Mouse (Mus musculus) activated CD4-positive, CD25-positive, alpha-beta regulatory T cell, adult 4 months (primary cell): ENCODE results near the gene Gemin8. TPM values are rescaled to one million over a fixed set of nuclear protein-coding genes. Genes with fewer than 3 reads are reported as not detected.

Source experiments
- ATAC-seq: one replicate; pipeline ENCODE4 v1.8.0; 2017
- polyA plus RNA-seq, 2 experiments: library from polyadenylated mRNA; unstranded; fragments of 100-300 nt; shearing (Covaris generic); gene quantifications; one replicate each; pipeline ENCODE4 v1.2.1; 2017

Gemin8 gene
- polyA plus RNA-seq, result 10 to 100 TPM; 20.9 to 21.5 TPM

- peak; percentile 98 for ATAC-seq
Measured at GRCm38 (mm10) chrX:166169892-166170799, at the start of gene Gemin8. Gene Gemin8 (plus strand): TSS chrX:166170454.

GRCm38 (mm10) chrX:166147158-166147846, 23.0 kb upstream of the Gemin8 start:
- no peak for ATAC-seq

GRCm38 (mm10) chrX:166162773-166163172, 7.5 kb upstream of the Gemin8 start:
- no peak for ATAC-seq

DNA sequence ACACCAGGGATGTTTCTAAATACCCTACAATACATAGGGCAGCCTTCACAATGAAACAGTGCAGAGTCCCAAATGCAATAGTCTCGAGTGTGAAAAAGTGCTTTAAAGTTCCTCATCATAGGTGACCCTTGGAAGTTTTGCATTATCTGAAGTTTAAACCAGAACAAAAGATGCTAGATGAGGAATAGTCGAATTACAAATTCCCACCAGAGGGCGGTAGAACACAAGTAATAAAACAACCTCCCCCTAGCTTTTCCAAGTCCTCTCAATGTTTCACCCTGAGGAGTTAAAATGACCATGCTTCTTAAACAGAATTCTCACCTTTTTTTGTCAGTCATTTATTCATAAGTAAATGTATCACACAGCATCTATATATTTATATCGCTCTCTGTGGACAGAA, 2.9 kb upstream of the Gemin8 start:
- ATAC-seq, result no peak

DNA sequence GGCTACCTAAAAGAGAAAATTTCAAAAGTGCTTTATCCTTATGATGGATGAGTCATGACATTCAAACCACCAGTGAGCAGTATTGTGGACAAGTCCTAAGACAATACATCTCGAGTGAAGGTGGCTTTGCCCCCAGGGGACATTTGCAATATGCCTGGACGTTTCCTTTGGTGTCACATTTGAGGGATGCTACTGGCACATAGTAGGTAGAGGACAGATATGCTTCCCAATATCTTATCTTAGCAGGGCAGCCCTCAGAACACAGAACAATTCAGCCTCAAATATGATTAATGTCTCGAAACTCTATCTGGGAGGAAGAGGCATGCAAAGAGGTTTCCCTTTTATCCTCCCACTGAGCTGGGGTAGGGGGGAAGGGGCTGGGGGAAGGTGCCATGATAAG, 2.3 kb upstream of the Gemin8 start:
- ATAC-seq, result no peak

- ATAC-seq, result peak; percentile 12
Measured at GRCm38 (mm10) chrX:166170800-166171738, 815 bp downstream of the Gemin8 start.

DNA sequence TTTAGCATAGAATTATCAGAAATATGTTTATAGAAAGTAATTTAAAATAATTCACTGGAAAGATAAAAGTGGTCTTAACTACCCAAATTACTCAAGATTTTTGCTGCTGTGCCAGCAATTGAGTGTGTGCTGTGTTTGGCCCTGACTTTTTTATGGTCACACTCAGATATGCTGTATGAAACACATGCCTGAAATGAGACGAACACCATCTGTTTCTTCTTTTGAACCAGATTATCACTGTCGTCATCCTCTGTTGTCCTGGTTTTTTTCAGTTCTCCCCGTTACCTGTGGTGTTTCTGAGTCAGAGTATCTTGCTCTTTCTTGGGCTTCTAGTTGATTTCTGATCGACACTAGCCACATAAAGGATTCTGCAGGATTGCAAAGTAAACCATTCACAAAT, 1.8 kb downstream of the Gemin8 start:
- no peak for ATAC-seq

DNA sequence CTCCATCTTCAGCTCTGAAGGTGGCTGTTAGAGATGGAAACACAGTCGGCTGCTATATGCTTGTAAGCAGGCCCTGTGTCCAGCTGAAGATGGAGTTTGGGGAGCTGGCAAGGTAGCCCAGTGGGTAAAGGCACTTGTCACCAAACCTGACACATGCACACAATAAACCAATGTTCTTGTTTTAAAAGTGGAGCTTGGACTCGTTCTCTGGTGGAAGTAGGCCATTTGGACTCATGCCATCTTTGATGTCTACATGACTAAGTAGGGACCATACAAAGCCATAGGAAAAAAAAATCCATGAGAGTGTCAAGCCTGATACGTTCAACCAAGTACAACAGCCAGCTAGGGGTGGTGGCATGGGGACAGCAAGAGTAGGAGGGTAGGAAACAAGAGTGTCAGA, 2.4 kb downstream of the Gemin8 start:
- ATAC-seq, result no peak

- ATAC-seq, result no peak
Measured at GRCm38 (mm10) chrX:166173796-166174195, 3.5 kb downstream of the Gemin8 start.

DNA sequence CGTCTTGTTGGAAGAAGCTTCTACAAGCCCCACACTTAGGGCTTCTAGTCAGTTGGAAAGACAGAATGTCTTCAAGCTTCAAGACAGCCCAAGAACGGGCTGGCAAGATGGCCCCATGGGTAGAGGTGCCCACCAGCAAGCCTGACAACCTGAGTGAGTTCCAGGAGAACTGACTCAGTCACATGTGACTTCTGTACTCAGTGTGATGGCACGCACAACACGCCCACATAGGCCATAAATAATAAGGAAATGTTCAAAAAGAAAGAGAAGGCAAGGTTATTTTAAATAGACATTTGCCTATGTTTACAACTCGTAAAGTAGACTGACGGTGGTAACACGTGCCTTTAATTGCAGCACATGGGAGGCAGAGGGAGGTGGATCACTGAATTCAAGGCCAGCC, 7.7 kb downstream of the Gemin8 start:
- ATAC-seq, result no peak

DNA sequence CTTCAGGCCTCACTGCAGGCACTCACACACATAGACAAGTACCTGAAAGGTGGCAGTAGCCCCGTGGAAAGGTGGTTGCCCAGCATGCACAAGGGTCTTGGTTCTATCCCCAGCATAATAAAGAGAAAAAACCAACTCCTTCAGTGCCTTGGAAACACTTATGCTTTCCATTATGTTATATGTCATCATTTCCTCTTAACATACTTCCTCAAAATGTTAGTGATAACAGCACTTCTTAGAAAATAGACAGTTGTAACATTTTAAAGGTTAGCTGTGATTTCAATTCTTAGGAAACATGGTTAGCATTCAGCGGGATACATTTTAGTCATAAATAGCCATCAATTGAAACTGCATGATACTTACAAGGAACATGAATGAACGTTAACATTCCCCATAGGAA, 12.8 kb downstream of the Gemin8 start:
- no peak for ATAC-seq

GRCm38 (mm10) chrX:166185327-166185913, 15.2 kb downstream of the Gemin8 start:
- ATAC-seq, result peak; percentile 63

- no peak for ATAC-seq
Measured at GRCm38 (mm10) chrX:166187803-166188202, 17.5 kb downstream of the Gemin8 start.

GRCm38 (mm10) chrX:166196327-166196726, 26.1 kb downstream of the Gemin8 start:
- ATAC-seq, result no peak

DNA sequence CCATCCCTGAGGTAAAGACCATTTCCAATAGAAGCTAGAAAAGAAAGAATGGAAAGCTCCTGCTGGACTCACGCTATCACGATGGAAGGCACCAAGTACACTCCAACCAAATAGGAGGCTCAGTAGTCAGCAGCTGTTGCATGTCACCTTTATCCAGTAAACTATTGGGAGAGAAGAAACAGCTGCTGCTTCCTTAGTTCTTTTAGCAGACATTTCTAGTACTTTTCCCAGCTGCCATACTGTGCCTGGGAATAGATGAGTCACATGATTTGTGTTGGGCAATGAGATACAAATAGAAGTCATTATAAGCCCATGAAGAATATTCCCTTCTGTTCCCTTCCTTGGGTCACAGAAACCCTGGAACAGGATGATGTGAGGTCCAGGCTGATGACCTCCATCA, 28.0 kb downstream of the Gemin8 start:
- ATAC-seq, result no peak

DNA sequence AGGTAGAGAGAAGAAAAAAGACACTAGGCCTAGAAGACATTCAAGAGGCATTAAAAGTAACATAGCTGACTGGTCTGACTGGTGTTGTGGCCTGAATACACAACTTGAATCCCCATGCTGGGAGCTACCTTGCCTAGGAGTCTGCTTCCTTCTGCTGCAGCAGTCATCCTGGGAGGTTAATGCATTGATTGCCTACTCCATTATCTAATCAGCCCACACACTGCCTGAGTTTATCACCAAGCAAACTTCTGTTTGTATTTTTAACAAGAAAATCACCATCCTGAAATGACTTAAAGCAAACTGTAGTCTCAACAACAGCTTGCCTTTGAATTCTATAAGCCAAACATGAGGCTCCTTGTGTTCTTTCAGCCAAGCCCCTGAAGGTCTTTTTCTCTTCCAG, 29.6 kb downstream of the Gemin8 start:
- ATAC-seq, result no peak

- ATAC-seq, result no peak
Measured at GRCm38 (mm10) chrX:166214576-166214975, 44.3 kb downstream of the Gemin8 start.

- no peak for ATAC-seq
Measured at GRCm38 (mm10) chrX:166216248-166216647, 46.0 kb downstream of the Gemin8 start.

DNA sequence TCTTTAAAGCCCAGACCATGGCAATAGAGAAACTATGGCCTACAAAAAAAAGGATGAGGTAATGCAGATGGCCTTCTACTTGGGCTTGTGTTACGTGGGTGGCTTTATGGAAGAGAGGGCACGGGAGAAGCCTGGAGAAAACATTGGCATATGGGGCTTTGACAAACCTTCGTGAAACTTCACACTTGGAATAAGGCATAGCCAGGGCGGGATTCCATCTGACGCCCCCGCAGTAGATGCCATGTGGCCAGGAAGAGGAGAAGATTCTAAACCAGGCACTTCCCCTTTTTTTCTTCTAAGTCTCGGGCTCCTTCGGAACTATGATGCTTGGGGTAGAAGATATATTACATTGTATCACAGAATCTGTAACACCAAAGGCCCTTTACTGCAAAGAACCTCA, 46.5 kb downstream of the Gemin8 start:
- ATAC-seq, result no peak

- no peak for ATAC-seq
Measured at GRCm38 (mm10) chrX:166219331-166219730, 49.1 kb downstream of the Gemin8 start.

DNA sequence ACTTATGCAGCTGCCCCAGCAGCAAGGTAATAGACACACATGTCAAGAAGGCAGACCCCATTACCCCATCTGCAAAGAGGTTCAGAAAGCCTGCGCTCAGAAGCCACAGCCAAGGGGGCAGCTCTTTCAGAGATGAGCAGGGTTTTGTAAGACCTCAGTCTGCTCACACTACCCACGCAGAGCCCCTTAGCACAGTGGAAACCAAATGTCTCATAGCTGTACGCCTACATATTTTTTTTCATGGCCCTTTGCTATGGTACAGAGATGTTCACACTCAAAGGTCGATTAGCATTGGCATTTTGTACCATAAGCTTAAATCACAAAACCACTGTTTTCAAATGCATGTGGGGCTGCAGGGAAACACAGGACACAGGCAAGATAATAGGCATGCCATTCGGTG, 56.6 kb downstream of the Gemin8 start:
- peak; percentile 19 for ATAC-seq

DNA sequence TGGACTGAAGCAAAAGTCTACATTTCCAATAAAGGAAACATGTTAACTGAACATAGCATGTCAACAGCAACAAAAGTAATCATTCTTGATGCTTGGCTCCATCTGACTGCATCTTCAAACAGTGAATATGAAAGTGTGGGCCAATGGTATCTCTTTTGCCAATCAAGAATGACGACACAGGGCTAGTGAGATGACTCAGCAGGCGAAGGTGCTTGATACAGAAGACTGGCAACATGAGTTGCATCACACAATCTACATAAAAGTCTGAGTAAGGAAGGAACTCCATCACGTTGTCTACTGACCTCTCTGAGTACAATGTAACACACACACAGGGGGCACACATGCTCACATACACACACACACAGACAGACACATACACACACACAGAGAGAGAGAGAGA, 59.5 kb downstream of the Gemin8 start:
- peak; percentile 83 for ATAC-seq
